Mouse (Mus musculus) granulocyte monocyte progenitor cell, adult 5-6 weeks (primary cell): Measurements from ENCODE around the gene Plaa. TPM values are rescaled to one million over a fixed set of nuclear protein-coding genes. Genes with fewer than 3 reads are reported as not detected.
A peak's percentile ranks its signal among the peaks of the same experiment; 100 is the strongest.
"Not testable (repeated sequence)": the region's sequence is repeated elsewhere in the genome, so short reads cannot be mapped to it uniquely, and the experiment has no call there.

Source experiments
- ATAC-seq: replicated peaks from 2 replicates; pipeline ENCODE4 v1.8.0; 2016; ENCODE audit warnings: mild to moderate bottlenecking, moderate TSS enrichment, inconsistent platforms; ENCODE audit not compliant: poor library complexity, severe bottlenecking
- total RNA-seq, 2 experiments: library from RNA; stranded (forward) in 1 of 2; stranded (reverse) in 1 of 2; fragments of 200-712, 200-1000 nt in 1 of 2; fragments of >200 nt in 1 of 2; fragmentation: Nextera tagmentation in 1 of 2; gene quantifications; 2 replicates each; pipeline ENCODE4 v1.2.3; 2014 to 2017

Plaa gene
- total RNA-seq (2014; fragmentation: Nextera tagmentation) (47.7 and 56.4 TPM in 2 replicates), total RNA-seq (2017) (99.2 and 119 TPM in 2 replicates)

- peak; percentile 98 for ATAC-seq
Observed at GRCm38 (mm10) chr4:94603031-94603629, at the start of gene Plaa. Gene Plaa, minus strand, starts transcription at chr4:94603244.

GRCm38 (mm10) chr4:94650426-94651175, 47.6 kb upstream of the Plaa start:
- ATAC-seq = not testable (repeated sequence)

GRCm38 (mm10) chr4:94649920-94650319, 46.9 kb upstream of the Plaa start, which contains the start of gene Lrrc19:
Gene Lrrc19, minus strand, starts transcription at chr4:94650144.
- no peak for ATAC-seq

- ATAC-seq = no peak
Observed at GRCm38 (mm10) chr4:94643141-94643540, 40.1 kb upstream of the Plaa start.

- no peak for ATAC-seq
Observed at GRCm38 (mm10) chr4:94620077-94620476, 17.0 kb upstream of the Plaa start.

GRCm38 (mm10) chr4:94614627-94615006, 11.6 kb upstream of the Plaa start:
- ATAC-seq = peak; percentile 43

- ATAC-seq = peak; percentile 100
Observed at GRCm38 (mm10) chr4:94613972-94614626, 11.1 kb upstream of the Plaa start, which contains the start of gene Ift74. Gene Ift74, plus strand, starts transcription at chr4:94614491.

GRCm38 (mm10) chr4:94610339-94610738, 7.3 kb upstream of the Plaa start:
- no peak for ATAC-seq

GRCm38 (mm10) chr4:94605591-94605990, 2.5 kb upstream of the Plaa start:
- no peak for ATAC-seq

- ATAC-seq = no peak
Observed at GRCm38 (mm10) chr4:94604452-94605019, 1.5 kb upstream of the Plaa start.

- peak; percentile 53 for ATAC-seq
Observed at GRCm38 (mm10) chr4:94602496-94603030, 481 bp downstream of the Plaa start.

GRCm38 (mm10) chr4:94601395-94601794, 1.6 kb downstream of the Plaa start:
- no peak for ATAC-seq

GRCm38 (mm10) chr4:94592709-94593108, 10.3 kb downstream of the Plaa start:
- no peak for ATAC-seq

- ATAC-seq = no peak
Observed at GRCm38 (mm10) chr4:94591765-94592381, 11.2 kb downstream of the Plaa start.

- ATAC-seq = no peak
Observed at GRCm38 (mm10) chr4:94572677-94573076, 30.4 kb downstream of the Plaa start.

GRCm38 (mm10) chr4:94564297-94564696, 38.7 kb downstream of the Plaa start:
- 0 out of 2 replicates have a peak, but pooled peaks have one; percentile 14 for ATAC-seq

- ATAC-seq = no peak
Observed at GRCm38 (mm10) chr4:94561954-94562648, 40.9 kb downstream of the Plaa start.

GRCm38 (mm10) chr4:94560316-94560715, 42.7 kb downstream of the Plaa start:
- no peak for ATAC-seq

GRCm38 (mm10) chr4:94559266-94559665, 43.8 kb downstream of the Plaa start:
- ATAC-seq = no peak
